Mouse (Mus musculus): ENCODE data around the gene Ucn.

DNA sequence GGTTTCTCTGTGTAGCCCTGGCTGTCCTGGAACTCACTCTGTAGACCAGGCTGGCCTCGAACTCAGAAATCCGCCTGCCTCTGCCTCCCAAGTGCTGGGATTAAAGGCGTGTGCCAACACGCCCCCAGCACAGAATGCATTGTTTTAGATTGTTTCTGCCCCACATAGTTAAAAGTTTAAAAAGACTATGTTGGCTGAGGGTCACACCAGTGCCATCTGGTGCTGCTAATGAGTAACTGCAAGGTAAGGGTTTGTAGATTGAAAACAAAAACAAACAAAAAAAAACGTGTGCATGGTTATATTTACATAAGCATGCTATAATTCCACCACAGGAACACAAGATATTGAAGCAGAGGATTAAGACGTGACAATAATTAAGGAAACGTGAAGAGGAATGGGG is 27.8 kb downstream of the Ucn start:
- TF ChIP-seq GATA1 (IDR thresholded peaks at IDR 0.05; ENCODE audit: low read length) = no peak
- TF ChIP-seq TAL1 (IDR thresholded peaks at IDR 0.05; ENCODE audit: low read length) = no peak
